Mouse (Mus musculus): Measurements from ENCODE around the gene S1pr5. TPM values are rescaled to one million over a fixed set of nuclear protein-coding genes. Genes with fewer than 3 reads are reported as not detected.
A peak's percentile ranks its signal among the peaks of the same experiment; 100 is the strongest.
"Not testable (repeated sequence)": the region's sequence is repeated elsewhere in the genome, so short reads cannot be mapped to it uniquely, and the experiment has no call there.

Gene S1pr5
- polyA plus RNA-seq, 1 experiment from 2014 or later, result not detected

DNA sequence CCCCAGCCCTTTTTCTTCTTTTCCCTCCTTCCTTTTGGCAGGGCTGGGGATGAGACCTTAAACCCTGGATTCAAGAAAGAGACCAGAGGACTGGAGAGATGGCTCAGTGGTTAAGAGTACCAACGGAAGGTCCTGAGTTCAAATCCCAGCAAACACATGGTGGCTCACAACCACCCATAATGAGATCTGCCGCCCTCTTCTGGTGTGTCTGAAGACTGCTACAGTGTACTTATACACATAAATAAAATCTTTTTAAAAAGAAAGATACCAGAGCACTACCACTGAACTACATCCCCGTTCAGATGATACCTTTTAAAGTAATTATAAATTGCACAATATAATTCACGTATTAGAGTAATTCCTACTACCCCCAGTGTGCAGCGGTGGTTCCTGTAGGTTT, 15.4 kb downstream of the S1pr5 start:
- no peak for ATAC-seq (replicated peaks; ENCODE audit: low FRiP score)
- 96% methylated on average over 5 of the region's 5 CpGs for WGBS
- H3K9me3 ChIP-seq (replicated peaks), result no peaks in the 10 kb centered on the region

DNA sequence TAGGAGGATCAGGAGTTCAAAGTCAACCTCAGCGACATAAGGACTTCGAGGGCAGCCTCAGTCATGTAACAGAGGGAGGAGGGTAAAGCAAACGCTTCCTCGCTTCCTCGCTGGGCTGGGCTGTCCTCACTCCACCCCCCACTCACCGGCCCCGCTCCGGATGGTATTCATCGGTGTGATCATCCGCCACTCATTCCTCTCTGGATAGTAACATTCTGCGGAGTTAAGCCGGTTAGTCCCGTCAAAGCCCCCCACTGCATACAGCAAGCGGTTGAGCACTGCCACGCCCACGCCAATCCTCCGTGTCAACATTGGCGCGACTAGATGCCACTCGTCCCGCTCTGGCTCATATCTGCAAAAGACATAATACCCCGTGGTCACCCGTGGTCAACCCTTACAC, 16.7 kb downstream of the S1pr5 start:
- Histone ChIP-seq H3K4me1 (peaks cover 28% of the 10 kb centered on the region), H3K27me3 (no peaks in the 10 kb centered on the region), H3K36me3 (peaks cover 75% of the 10 kb centered on the region), H3K9ac (no peak overlapping the region), H3K9me3 (replicated peaks) (no peaks in the 10 kb centered on the region), H3K4me3 (replicated peaks) (no peak overlapping the region), H3K27ac (no peak overlapping the region), H3K4me2 (no peak overlapping the region)
- no peak for ATAC-seq (replicated peaks; ENCODE audit: low FRiP score)
- 56% methylated on average over 23 of the region's 23 CpGs for WGBS

More for the DNA sequence above, 15.4 kb downstream of the S1pr5 start:
- Histone ChIP-seq H3K4me3 (replicated peaks) (no peak overlapping the region), H3K4me1 (peaks cover 30% of the 10 kb centered on the region), H3K27ac (no peak overlapping the region), H3K4me2 (no peak overlapping the region), H3K27me3 (no peaks in the 10 kb centered on the region), H3K36me3 (peaks cover 75% of the 10 kb centered on the region), H3K9ac (no peak overlapping the region)

GRCm38 (mm10) chr9:21227342-21227741, 20.9 kb downstream of the S1pr5 start:
- Histone ChIP-seq H3K36me3 (peaks cover 37% of the 10 kb centered on the region), H3K4me1 (peaks cover 27% of the 10 kb centered on the region), H3K27ac (peak overlapping the region; percentile 41; the same call in 1 of the 2 replicates), H3K9ac (peak overlapping the region; percentile 39; the same call in 1 of the 2 replicates), H3K4me2 (peak overlapping the region; percentile 61), H3K9me3 (replicated peaks) (no peaks in the 10 kb centered on the region), H3K27me3 (no peaks in the 10 kb centered on the region), H3K4me3 (replicated peaks) (peak overlapping the region; percentile 35)
- peak; percentile 53; the same call in 1 of the 2 replicates for ATAC-seq (replicated peaks; ENCODE audit: low FRiP score)
- WGBS, result 12% methylated on average over 16 of the region's 16 CpGs

DNA sequence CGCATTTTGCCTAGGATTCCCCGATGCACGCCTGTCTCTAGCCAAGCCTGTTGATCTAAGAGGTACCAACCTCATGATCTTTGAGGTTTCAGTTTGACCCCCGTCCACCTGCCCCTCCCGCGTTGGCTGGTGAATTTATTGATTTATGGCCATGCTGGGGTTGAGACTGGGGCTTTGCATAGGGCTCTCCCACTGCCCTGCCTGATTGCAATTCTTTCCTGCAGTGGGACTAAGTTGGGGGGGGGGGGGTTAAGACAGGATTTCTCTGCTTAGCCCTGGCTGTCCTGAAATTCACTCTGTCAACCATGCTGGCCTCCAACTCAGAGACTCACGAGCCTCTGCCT, 22.9 kb downstream of the S1pr5 start:
- Histone ChIP-seq H3K9me3 (replicated peaks) (no peaks in the 10 kb centered on the region), H3K27me3 (no peaks in the 10 kb centered on the region), H3K4me1 (peaks cover 37% of the 10 kb centered on the region), H3K36me3 (peaks cover 17% of the 10 kb centered on the region), H3K4me3 (replicated peaks) (peak overlapping the region; percentile 37), H3K4me2 (peak overlapping the region; percentile 63), H3K27ac (peak overlapping the region; percentile 72; the same call in 1 of the 2 replicates), H3K9ac (peak overlapping the region; percentile 29; the same call in 1 of the 2 replicates)
- no peak for ATAC-seq (replicated peaks; ENCODE audit: low FRiP score)
- WGBS, result 5% methylated on average over 7 of the region's 7 CpGs

DNA sequence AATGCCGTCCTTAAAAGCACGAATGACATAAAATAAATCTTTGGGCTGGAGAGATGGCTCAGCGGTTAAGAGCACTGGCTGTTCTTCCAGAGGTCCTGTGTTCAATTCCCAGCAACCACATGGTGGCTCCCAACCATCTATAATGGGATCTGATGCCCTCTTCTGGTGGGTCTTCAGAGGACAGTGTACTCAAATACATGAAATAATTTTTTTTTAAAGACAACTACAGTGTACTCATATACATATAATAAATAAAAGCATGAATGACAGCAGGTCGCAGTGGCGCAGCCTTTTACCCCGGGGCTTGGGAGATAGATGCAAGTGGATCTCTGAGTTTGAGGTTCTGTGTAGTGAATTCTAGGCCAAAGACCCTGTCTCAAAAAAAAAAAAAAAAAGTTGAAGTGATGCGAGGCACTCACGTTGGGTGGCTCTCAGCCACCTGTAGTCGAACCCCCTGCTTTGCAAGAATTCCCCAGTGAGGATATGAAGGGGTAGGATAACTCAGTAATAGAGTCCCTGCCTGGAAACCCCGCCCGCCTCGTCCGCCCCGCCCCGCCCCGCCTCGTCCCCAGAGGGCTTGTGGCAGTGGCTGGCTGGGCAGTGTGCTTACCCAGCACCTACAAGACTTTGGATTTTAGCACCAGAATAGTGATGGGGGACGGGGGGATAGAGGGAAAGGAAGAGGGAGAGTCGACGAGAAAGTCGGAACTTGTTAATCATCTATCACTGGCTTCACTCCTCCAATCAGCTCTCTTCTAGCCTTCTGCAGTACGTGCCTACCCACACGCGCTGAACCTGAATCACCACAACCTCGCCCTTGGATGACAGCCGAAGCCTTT, 23.4 kb downstream of the S1pr5 start:
- H3K27ac ChIP-seq, result peak overlapping the region; percentile 72

GRCm38 (mm10) chr9:21223906-21224305, 24.3 kb downstream of the S1pr5 start:
- H3K4me3 ChIP-seq (replicated peaks), result no peak overlapping the region
- H3K36me3 ChIP-seq, result peaks cover 2% of the 10 kb centered on the region; the same call in 1 of the 2 replicates
- no peak for ATAC-seq (replicated peaks; ENCODE audit: low FRiP score)
- H3K9ac ChIP-seq, result no peak overlapping the region
- H3K4me1 ChIP-seq, result peaks cover 37% of the 10 kb centered on the region
- WGBS, result 92% methylated on average over 6 of the region's 6 CpGs
- no peak overlapping the region for H3K27ac ChIP-seq
- H3K27me3 ChIP-seq, result no peaks in the 10 kb centered on the region
- no peak overlapping the region for H3K4me2 ChIP-seq
- no peaks in the 10 kb centered on the region for H3K9me3 ChIP-seq (replicated peaks)

More for the DNA sequence above, 23.4 kb downstream of the S1pr5 start:
- peaks cover 37% of the 10 kb centered on the region for H3K4me1 ChIP-seq
- H3K4me3 ChIP-seq (replicated peaks), result peak overlapping the region; percentile 37
- peaks cover 11% of the 10 kb centered on the region for H3K36me3 ChIP-seq
- no peaks in the 10 kb centered on the region for H3K27me3 ChIP-seq
- H3K9me3 ChIP-seq (replicated peaks), result no peaks in the 10 kb centered on the region
- ATAC-seq (replicated peaks; ENCODE audit: low FRiP score), result peak; percentile 45
- peak overlapping the region; percentile 29; the same call in 1 of the 2 replicates for H3K9ac ChIP-seq
- WGBS, result 18% methylated on average over 26 of the region's 26 CpGs
- H3K4me2 ChIP-seq, result peak overlapping the region; percentile 63

GRCm38 (mm10) chr9:21223490-21223889, 24.8 kb downstream of the S1pr5 start:
- H3K9me3 ChIP-seq (replicated peaks); H3K36me3 ChIP-seq: not testable (repeated sequence)
- WGBS, result 100% methylated on average over 2 of the region's 2 CpGs

DNA sequence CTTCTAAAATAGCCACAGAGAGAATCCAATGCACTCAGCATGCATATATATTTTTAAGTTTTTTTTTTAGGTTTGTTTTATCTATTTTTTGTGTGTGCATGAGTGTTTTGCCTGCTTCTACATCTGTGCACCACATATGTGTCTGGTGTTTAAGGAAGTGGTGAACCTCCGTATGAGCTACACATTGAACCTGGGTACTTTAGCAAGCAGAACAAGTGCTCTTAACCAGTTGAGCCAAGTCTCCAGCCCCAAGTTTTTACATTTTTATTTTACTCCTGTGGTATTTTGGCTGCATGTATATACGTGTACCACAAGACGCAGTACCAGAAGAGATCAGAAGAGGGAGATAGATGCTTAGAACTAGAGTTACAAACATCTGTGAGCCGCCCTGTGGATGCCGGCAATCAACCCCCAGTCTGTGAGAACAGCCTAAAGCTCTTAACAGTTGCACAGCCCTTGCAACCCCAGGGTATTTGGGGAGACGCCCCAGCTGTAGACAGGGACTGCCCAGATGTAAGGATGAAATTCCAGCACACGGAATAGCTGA, 26.8 kb downstream of the S1pr5 start:
- H3K4me1 ChIP-seq, result peaks cover 24% of the 10 kb centered on the region
- H3K27me3 ChIP-seq, result no peaks in the 10 kb centered on the region
- no peak overlapping the region for H3K27ac ChIP-seq
- no peak overlapping the region for H3K9ac ChIP-seq
- H3K4me3 ChIP-seq (replicated peaks), result no peak overlapping the region
- H3K9me3 ChIP-seq (replicated peaks), result no peaks in the 10 kb centered on the region
- H3K4me2 ChIP-seq, result peak overlapping the region; percentile 59
- 27% methylated on average over 7 of the region's 7 CpGs for WGBS
- no peaks in the 10 kb centered on the region for H3K36me3 ChIP-seq
- no peak; the same call in 1 of the 2 replicates for ATAC-seq (replicated peaks; ENCODE audit: low FRiP score)

More at GRCm38 (mm10) chr9:21223490-21223889, 24.8 kb downstream of the S1pr5 start:
- not testable (repeated sequence) for H3K27me3 ChIP-seq; H3K27ac ChIP-seq; H3K4me2 ChIP-seq; ATAC-seq (replicated peaks; ENCODE audit: low FRiP score); H3K4me3 ChIP-seq (replicated peaks); H3K9ac ChIP-seq
- peaks cover 37% of the 10 kb centered on the region for H3K4me1 ChIP-seq

DNA sequence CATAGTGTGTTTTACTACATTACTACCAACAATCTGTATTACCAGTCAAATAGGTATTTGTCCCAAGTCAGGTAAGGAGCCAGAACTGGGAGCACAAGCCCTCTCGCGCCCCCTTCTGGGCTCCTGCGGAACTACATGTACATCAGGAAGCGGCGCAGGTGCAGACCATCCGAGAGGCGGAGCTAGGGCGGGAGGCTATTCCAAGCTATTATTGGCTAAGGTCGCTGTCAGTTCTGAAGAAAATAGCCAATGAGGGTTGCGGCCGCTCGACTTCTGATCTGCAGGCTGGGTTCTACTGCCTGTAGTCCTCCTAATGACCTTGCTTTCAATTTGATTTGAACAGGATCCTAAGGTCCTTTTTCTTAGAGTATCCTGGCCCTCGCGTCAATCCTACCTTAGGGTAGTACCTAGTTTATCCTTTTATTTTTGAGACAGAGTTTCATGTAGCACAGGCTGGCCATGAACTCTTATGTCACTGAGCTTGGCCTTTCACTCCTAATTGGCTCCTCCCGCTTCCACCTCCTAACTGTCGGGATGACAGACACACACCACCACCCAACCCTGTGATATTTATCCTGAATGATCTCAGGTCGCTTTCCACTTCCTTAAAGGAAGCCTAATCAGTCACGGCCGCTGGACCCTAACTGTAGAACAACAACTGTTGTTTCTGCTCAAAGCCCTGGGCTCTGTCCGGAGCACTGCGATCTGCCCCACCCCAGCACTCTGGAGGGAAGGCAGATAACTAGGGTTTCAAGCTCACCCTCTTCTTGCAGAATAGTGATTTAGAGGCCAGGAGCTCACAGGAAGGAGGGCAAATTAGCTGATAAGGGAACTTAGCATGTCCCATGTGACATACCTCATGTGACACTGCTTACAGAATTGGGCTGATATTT, 27.5 kb downstream of the S1pr5 start:
- H3K4me2 ChIP-seq, result peak overlapping the region; percentile 59
- no peaks in the 10 kb centered on the region for H3K9me3 ChIP-seq (replicated peaks)
- H3K4me3 ChIP-seq (replicated peaks), result peak overlapping the region; percentile 36
- H3K27ac ChIP-seq, result 0 out of 2 replicates have a peak overlapping the region, but pooled peaks have one; percentile 46
- ATAC-seq (replicated peaks; ENCODE audit: low FRiP score), result peak; percentile 92
- no peaks in the 10 kb centered on the region for H3K36me3 ChIP-seq
- H3K9ac ChIP-seq, result peak overlapping the region; percentile 33; the same call in 1 of the 2 replicates
- H3K4me1 ChIP-seq, result peaks cover 32% of the 10 kb centered on the region
- WGBS, result 8% methylated on average over 21 of the region's 21 CpGs
- H3K27me3 ChIP-seq, result no peaks in the 10 kb centered on the region

DNA sequence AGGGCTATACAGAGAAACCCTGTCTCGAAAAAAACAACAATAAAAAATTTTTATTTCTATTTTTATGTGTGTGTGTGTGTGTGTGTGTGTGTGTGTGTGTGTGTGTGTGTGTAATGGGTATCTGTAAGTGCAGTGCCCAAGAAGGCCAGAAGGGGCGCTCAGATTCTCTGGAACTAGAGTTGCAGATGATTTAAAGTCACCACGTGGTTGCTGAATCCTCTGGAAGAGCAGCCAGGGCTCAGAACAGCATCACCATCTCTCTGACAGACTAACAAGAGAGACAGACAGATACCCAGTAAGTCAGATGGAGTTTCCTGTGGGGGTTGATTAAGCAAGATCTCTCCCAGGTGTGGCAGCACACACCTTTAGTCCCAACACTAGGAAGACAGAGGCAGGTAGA, 28.4 kb downstream of the S1pr5 start:
- no peak overlapping the region for H3K27ac ChIP-seq
- WGBS, result 61% methylated on average over 3 of the region's 3 CpGs
- no peaks in the 10 kb centered on the region for H3K27me3 ChIP-seq
- no peak for ATAC-seq (replicated peaks; ENCODE audit: low FRiP score)
- peaks cover 26% of the 10 kb centered on the region for H3K4me1 ChIP-seq
- no peaks in the 10 kb centered on the region for H3K36me3 ChIP-seq
- H3K4me3 ChIP-seq (replicated peaks), result no peak overlapping the region
- H3K4me2 ChIP-seq, result no peak overlapping the region
- no peaks in the 10 kb centered on the region for H3K9me3 ChIP-seq (replicated peaks)
- no peak overlapping the region for H3K9ac ChIP-seq

GRCm38 (mm10) chr9:21216050-21216841, 32.0 kb downstream of the S1pr5 start:
- Histone ChIP-seq H3K4me2 (no peak overlapping the region), H3K9me3 (replicated peaks) (no peaks in the 10 kb centered on the region), H3K9ac (no peak overlapping the region), H3K4me1 (peaks cover 20% of the 10 kb centered on the region), H3K27ac (no peak overlapping the region), H3K36me3 (peaks cover 6% of the 10 kb centered on the region; the same call in 1 of the 2 replicates), H3K27me3 (no peaks in the 10 kb centered on the region), H3K4me3 (replicated peaks) (no peak overlapping the region)
- ATAC-seq (replicated peaks; ENCODE audit: low FRiP score), result no peak
- WGBS, result 53% methylated on average over 21 of the region's 25 CpGs

Measured in kidney, embryonic 15.5 days (tissue).